Mouse (Mus musculus) C2C12 (cell line): ENCODE results near the gene Il4.

Experiments used
- CEBPB ChIP-seq: IDR thresholded peaks from one replicate; pipeline ENCODE4 v1.6.1; 2011; ENCODE audit warnings: low read depth, mild to moderate bottlenecking, control low read depth, moderate library complexity
- CTCF ChIP-seq: IDR thresholded peaks from one replicate; pipeline ENCODE4 v1.5.1; 2011; ENCODE audit not compliant: control insufficient read depth, insufficient read depth, insufficient read length
- MAX ChIP-seq: IDR thresholded peaks from one replicate; pipeline ENCODE4 v1.6.1; 2011; ENCODE audit warnings: mild to moderate bottlenecking, control low read depth
- MYOD1 ChIP-seq: IDR thresholded peaks from one replicate; pipeline ENCODE4 v1.6.1; 2011; ENCODE audit warnings: low read depth; ENCODE audit not compliant: control insufficient read depth, insufficient read length
- MYOG ChIP-seq: IDR thresholded peaks from one replicate; pipeline ENCODE4 v1.6.1; 2011; ENCODE audit not compliant: control insufficient read depth, insufficient read length; ENCODE audit errors: extremely low read depth
- USF1 ChIP-seq: IDR thresholded peaks from one replicate; pipeline ENCODE4 v1.6.1; 2011; ENCODE audit warnings: low read depth, mild to moderate bottlenecking, control low read depth, moderate library complexity

DNA sequence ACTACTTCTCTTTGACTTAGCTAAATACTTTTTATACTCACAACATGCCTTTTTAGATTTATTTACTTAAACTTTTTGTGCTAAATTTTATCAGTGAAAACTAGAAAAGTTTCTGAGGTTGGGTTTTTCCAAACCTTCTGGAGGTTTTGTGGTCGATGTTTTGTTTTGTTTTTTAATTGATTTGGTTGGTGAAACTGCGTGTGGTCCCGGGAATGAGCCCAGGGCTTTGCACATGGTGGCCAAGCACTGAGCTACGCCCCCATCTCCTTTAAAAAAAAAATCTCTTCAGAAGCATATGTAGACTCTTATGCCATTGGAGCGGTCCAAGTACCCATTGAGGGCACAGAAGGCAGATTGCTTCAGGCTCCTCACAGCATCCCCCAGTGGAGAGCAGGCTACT lies 27.4 kb downstream of the Il4 start:
- TF ChIP-seq CTCF = no peak
- no peak for TF ChIP-seq MAX
- TF ChIP-seq MYOD1 = no peak
- TF ChIP-seq MYOG = no peak
- TF ChIP-seq USF1 = no peak
- no peak for TF ChIP-seq CEBPB
